Mouse (Mus musculus) B cell, adult 62 days (primary cell): ENCODE results near the gene Sept10. TPM values are rescaled to one million over a fixed set of nuclear protein-coding genes. Genes with fewer than 3 reads are reported as not detected.

Experiments
- total RNA-seq: library from RNA; stranded (reverse); gene quantifications from 4 replicates; pipeline ENCODE4 v1.2.4, GENCODE M21; 2023

The Sept10 gene
- total RNA-seq: 1.6 to 3.8 TPM (median 2.1 TPM) in 4 replicates

DNA sequence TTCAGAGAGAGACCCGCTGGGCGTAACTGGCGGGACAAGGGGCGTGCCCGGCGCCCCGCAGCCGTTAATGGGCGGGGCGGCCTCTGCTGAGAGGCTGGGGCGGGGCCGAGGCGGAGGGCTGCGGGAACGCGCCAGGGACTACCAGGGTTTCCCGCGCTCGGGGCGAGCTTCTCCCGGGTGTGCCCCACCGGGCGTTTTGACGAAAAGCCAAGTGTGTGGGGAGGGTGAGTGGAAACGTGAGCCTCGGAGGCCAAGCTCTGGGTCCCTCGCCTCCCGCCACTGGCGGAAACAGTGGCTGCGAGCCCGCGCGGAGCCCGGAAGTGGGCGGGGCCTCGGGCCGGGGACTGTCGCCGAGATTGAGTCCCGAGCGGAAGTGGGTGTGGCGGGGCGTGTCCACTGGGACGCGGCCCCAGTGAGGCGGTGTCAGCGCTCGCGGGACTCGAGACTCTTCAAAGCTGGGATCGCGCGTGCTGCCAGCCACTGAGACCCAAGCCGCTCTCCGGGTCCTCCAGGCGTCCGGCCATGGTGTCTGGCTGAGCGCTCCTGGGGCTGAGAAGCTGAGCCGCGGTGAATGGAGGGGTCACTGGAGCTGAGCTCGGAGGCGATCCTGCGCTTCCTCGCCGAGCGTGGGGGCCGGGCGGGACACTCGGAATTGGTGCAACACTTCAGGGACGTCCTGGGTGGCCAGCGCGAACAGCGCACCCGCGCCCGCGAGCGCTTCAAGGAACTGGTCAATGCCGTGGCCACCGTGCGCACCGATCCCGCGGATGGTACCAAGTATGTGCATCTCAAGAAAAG lies at the start of gene Sept10, which contains the start of gene Sowahc:
Gene Sept10, minus strand, starts transcription at position 375 of the 798 bp plus-strand sequence.
Gene Sowahc, plus strand, starts transcription at position 481 of the 798 bp plus-strand sequence.

Other genes starting within 250 kb of the Sept10 start
- 3.0 to 4.5 TPM (median 4.2 TPM) in 4 replicates for gene Sowahc, start 106 bp upstream of the Sept10 start, total RNA-seq
- 8.6 to 11.8 TPM (median 9.2 TPM) in 4 replicates for gene P4ha1, start 101.4 kb upstream of the Sept10 start, total RNA-seq
- 4.0 to 14.3 TPM (median 8.3 TPM) in 4 replicates for gene Gm10273, start 173.8 kb upstream of the Sept10 start, total RNA-seq
- not detected in 4 replicates for gene Pla2g12b, start 181.8 kb upstream of the Sept10 start, total RNA-seq
- gene Oit3, start 219.9 kb upstream of the Sept10 start, total RNA-seq: not detected in 4 replicates